Comparison of ENCODE assay signal across 8 mouse cellular contexts in genomic region chr17:6828531-6829150, GRCm38 (mm10). TPM values are rescaled to one million over a fixed set of nuclear protein-coding genes. Genes with fewer than 3 reads are reported as not detected.
DNase-seq lines count a peak whose midpoint lies in the region; ATAC-seq and TF ChIP-seq lines count a peak whose summit lies in the region.

No protein-coding gene starts in this region.

- in situ Hi-C loops in ES-E14 (cut with MboI; ENCODE audit: low sequenced_read_pairs in 2 of 2, unreplicated experiment in 2 of 2), result no loop called here

- no peaks in the 10 kb centered on the region for H3K36me3 ChIP-seq in erythroblast, embryonic 14.5 days (ENCODE audit: control insufficient read depth)
- H3K36me3 ChIP-seq in ES-E14 (ENCODE audit: control insufficient read depth, insufficient read depth, low read length, poor library complexity, severe bottlenecking), result no peaks in the 10 kb centered on the region
- no peaks in the 10 kb centered on the region for H3K36me3 ChIP-seq in hindbrain, embryonic 11.5 days (ENCODE audit: control insufficient read depth, insufficient read depth, low read length)

- ATAC-seq in erythroblast, adult 5-6 weeks (replicated peaks; ENCODE audit: low FRiP score, poor library complexity, severe bottlenecking), result no peak
- ATAC-seq in hindbrain, embryonic 11.5 days (ENCODE audit: low FRiP score), result no peak

- peak overlapping the region; percentile 97 for H3K27ac ChIP-seq in ES-E14 (ENCODE audit: insufficient read depth, low read depth, low read length, poor library complexity, severe bottlenecking)
- peak overlapping the region; percentile 90 for H3K27ac ChIP-seq in hindbrain, embryonic 11.5 days (ENCODE audit: low read depth, low read length)

- H3K9ac ChIP-seq in ES-E14 (ENCODE audit: insufficient read depth, low read depth, low read length, poor library complexity, severe bottlenecking), result peak overlapping the region; percentile 78
- H3K9ac ChIP-seq in hindbrain, embryonic 11.5 days (ENCODE audit: low read depth, low read length), result peak overlapping the region; percentile 64

- no peak for DNase-seq in ES-E14 (ENCODE audit: low read depth, low spot score)
- peak; percentile 9 for DNase-seq in hindbrain, embryonic 11.5 days (ENCODE audit: low spot score)
- peak; percentile 44 for DNase-seq in lung, postnatal 10 days
- peak; percentile 13 to 26 for DNase-seq in thymus, postnatal 10 days (ENCODE audit: low spot score in 2 of 2)
- no peak for DNase-seq in urinary bladder, postnatal 36 days (ENCODE audit: low spot score in 2 of 2)
- DNase-seq in left cerebral cortex, adult 8-10 months (ENCODE audit: low spot score in 2 of 2), result no peak

- peak overlapping the region; percentile 76 for H3K4me3 ChIP-seq in erythroblast, embryonic 14.5 days (replicated peaks)
- H3K4me3 ChIP-seq in ES-E14 (ENCODE audit: insufficient read depth in 1 of 2, low read depth in 1 of 2, low read length in 2 of 2, poor library complexity in 1 of 2, severe bottlenecking in 1 of 2), result peak overlapping the region; percentile 59 to 75
- peak overlapping the region; percentile 40 for H3K4me3 ChIP-seq in hindbrain, embryonic 11.5 days (ENCODE audit: low read depth, low read length)

- H3K4me2 ChIP-seq in hindbrain, embryonic 11.5 days (replicated peaks; ENCODE audit: low read depth, low read length), result peak overlapping the region; percentile 49

- H3K9me3 ChIP-seq in erythroblast, embryonic 14.5 days (ENCODE audit: control insufficient read depth, low read length), result peaks cover 2% of the 10 kb centered on the region; the same call in 1 of the 2 replicates
- H3K9me3 ChIP-seq in ES-E14 (ENCODE audit: control insufficient read depth, insufficient read depth, low read depth, low read length), result no peaks in the 10 kb centered on the region
- no peaks in the 10 kb centered on the region for H3K9me3 ChIP-seq in hindbrain, embryonic 11.5 days (ENCODE audit: control insufficient read depth, low read length)

- 80% methylated on average over 7 of the region's 7 CpGs for WGBS in hindbrain, embryonic 11.5 days

- H3K27me3 ChIP-seq in erythroblast, embryonic 14.5 days (ENCODE audit: control insufficient read depth), result peaks cover 3% of the 10 kb centered on the region; the same call in 1 of the 2 replicates
- H3K27me3 ChIP-seq in hindbrain, embryonic 11.5 days (ENCODE audit: control insufficient read depth, insufficient read depth, low read length), result no peaks in the 10 kb centered on the region

- peaks cover 38% of the 10 kb centered on the region for H3K4me1 ChIP-seq in erythroblast, embryonic 14.5 days (ENCODE audit: control insufficient read depth)
- peaks cover 0 to 2% of the 10 kb centered on the region in 2 experiments; a peak in 2 of 4 replicates for H3K4me1 ChIP-seq in ES-E14 (ENCODE audit: control insufficient read depth in 2 of 2, insufficient read depth in 2 of 2, low read length in 2 of 2, poor library complexity in 1 of 2)
- no peaks in the 10 kb centered on the region for H3K4me1 ChIP-seq in hindbrain, embryonic 11.5 days (replicated peaks; ENCODE audit: control insufficient read depth, insufficient read depth, low read length)

TF ChIP-seq in ES-E14, 5 proteins besides CTCF, POLR2A, EP300 and RAD21:
- TF ChIP-seq MAFK (IDR thresholded peaks at IDR 0.05; ENCODE audit: insufficient read depth, low read depth, low read length) (no peak), HCFC1 (IDR thresholded peaks at IDR 0.05; ENCODE audit: borderline replicate concordance, insufficient read depth, low read length) (no peak), CHD2 (IDR thresholded peaks at IDR 0.05; ENCODE audit: low read depth, low read length) (no peak), ZC3H11A (IDR thresholded peaks at IDR 0.05; ENCODE audit: borderline replicate concordance, low read depth, low read length) (no peak), ZNF384 (IDR thresholded peaks at IDR 0.05; ENCODE audit: low read depth, low read length) (no peak)

RNA-seq across cellular contexts. Expression of gene Ezr, which starts 46.1 kb away (rescaled TPM):
- polyA plus RNA-seq in erythroblast, embryonic 14.5 days (2012), result 10.2 and 11.2 TPM in 2 replicates
- 9.4 and 23.2 TPM in 2 replicates for total RNA-seq in erythroblast, adult 5-6 weeks (2015; ENCODE audit: low replicate concordance)
- total RNA-seq in erythroblast, adult 5-6 weeks (2017; ENCODE audit: low replicate concordance), result 64.2 and 120 TPM in 2 replicates
- total RNA-seq in ES-E14 (2012; rRNA removed), result 131 and 180 TPM in 2 replicates
- polyA plus RNA-seq in hindbrain, embryonic 11.5 days (2014; fragmentation: Nextera tagmentation; extraction: Ambion mirVana), result 73.8 and 91.1 TPM in 2 replicates
- 10 to 100 TPM; 37.9 to 48.8 (median 40.2) TPM for total RNA-seq in left cerebral cortex, adult 8-10 months (2022)

Comparison
In these comparisons a context has a peak if more than half of its experiments do, and no peak if none do; other contexts are left out.
1. DNase-seq: peak in hindbrain, embryonic 11.5 days (single experiment), lung, postnatal 10 days (single experiment) and thymus, postnatal 10 days (2 of 2); none in ES-E14 (single experiment), urinary bladder, postnatal 36 days (0 of 2) and left cerebral cortex, adult 8-10 months (0 of 2).
2. Peak in every context shown above with its lines, with median percentiles within 50 percentile points of each other: H3K4me3 ChIP-seq.